Mouse (Mus musculus) forebrain, embryonic 16.5 days (tissue): ENCODE measurements at regions not wholly inside any gene's neighbourhood (a gene's known extent, or its start where the extent isn't known, plus 50 kb on each side); places are given as distances from the start of the nearest gene placed in this dataset.

Experiments
- ATAC-seq: fragments of 200-750 bp; cut with Nextera tagmentation; 2 replicates; pipeline ENCODE4 v1.8.0; 2017; ENCODE audit warnings: mild to moderate bottlenecking, moderate library complexity
- H3K27ac ChIP-seq: fragments of 300-500 bp; sonication (generic); 2 replicates; pipeline ENCODE4 v1.5.1; 2014; ENCODE audit warnings: low read length, control low read depth
- H3K27me3 ChIP-seq: fragments of 300-500 bp; sonication (generic); replicated peaks from 2 replicates; pipeline ENCODE4 v1.6.1; 2014; ENCODE audit warnings: low read length; ENCODE audit not compliant: control insufficient read depth, insufficient read depth
- H3K36me3 ChIP-seq: fragments of 300-500 bp; sonication (generic); 2 replicates; pipeline ENCODE4 v1.6.1; 2014; ENCODE audit not compliant: control insufficient read depth, insufficient read depth
- H3K4me1 ChIP-seq: fragments of 300-500 bp; sonication (generic); replicated peaks from 2 replicates; pipeline ENCODE4 v1.6.1; 2014; ENCODE audit warnings: low read length; ENCODE audit not compliant: control insufficient read depth, insufficient read depth
- H3K4me2 ChIP-seq: fragments of 300-500 bp; sonication (generic); 2 replicates; pipeline ENCODE4 v1.6.1; 2014; ENCODE audit warnings: mild to moderate bottlenecking, low read length, control low read depth
- H3K4me3 ChIP-seq: fragments of 300-500 bp; sonication (generic); replicated peaks from 2 replicates; pipeline ENCODE4 v1.5.1; 2014; ENCODE audit warnings: mild to moderate bottlenecking, low read length, control low read depth
- H3K9ac ChIP-seq: fragments of 300-500 bp; sonication (generic); replicated peaks from 2 replicates; pipeline ENCODE4 v1.6.1; 2014; ENCODE audit warnings: low read depth, low read length, control low read depth
- H3K9me3 ChIP-seq: fragments of 300-500 bp; sonication (generic); 2 replicates; pipeline ENCODE4 v1.6.1; 2016; ENCODE audit warnings: low read length; ENCODE audit not compliant: control insufficient read depth
- WGBS: fragments of 180-500 bp; shearing (Covaris S2); extraction: QIAGEN DNeasy Blood & Tissue Kit; methylation state at CpG from one replicate; pipeline ENCODE4 v1.1.7; 2014; 5-methylcytosine and 5-hydroxymethylcytosine counted together

- Histone ChIP-seq H3K4me2 (peak overlapping the region; percentile 38), H3K9me3 (no peaks in the 10 kb centered on the region), H3K4me1 (peaks cover 18% of the 10 kb centered on the region), H3K36me3 (no peaks in the 10 kb centered on the region), H3K27me3 (no peaks in the 10 kb centered on the region), H3K4me3 (no peak overlapping the region), H3K9ac (peak overlapping the region; percentile 36), H3K27ac (peak overlapping the region; percentile 69)
- ATAC-seq = peak; percentile 73
- WGBS = 12% methylated on average over 22 of the region's 23 CpGs
Measured at GRCm38 (mm10) chr3:153084226-153085095, 102.4 kb upstream of the St6galnac5 start.

DNA sequence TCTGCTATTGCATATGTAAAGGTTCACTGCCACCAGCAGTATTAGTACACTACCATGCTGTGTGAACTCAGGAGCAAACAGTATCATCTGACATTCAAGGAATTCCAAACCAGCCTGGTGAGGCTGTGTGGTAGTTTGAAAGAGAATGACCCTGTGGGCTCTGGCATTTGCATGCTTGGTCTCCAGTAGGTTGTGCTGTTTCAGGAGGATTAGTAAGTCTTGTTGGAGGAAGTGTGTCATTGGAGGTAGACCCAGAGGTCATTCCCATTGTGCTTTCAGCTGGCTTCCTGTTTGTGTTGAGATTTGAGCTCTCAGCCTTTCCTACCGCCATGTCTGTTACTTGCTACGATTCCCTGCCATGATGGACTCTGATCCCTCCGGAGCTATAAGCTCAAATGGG, 98.3 kb upstream of the St6galnac5 start:
- Histone ChIP-seq H3K4me1 (peaks cover 26% of the 10 kb centered on the region), H3K36me3 (no peaks in the 10 kb centered on the region), H3K9me3 (no peaks in the 10 kb centered on the region), H3K27me3 (no peaks in the 10 kb centered on the region), H3K4me2 (no peak overlapping the region), H3K4me3 (no peak overlapping the region), H3K9ac (no peak overlapping the region), H3K27ac (no peak overlapping the region)
- ATAC-seq = no peak
- WGBS = 96% methylated on average over 3 of the region's 3 CpGs

GRCm38 (mm10) chr3:153077846-153078703, 96.0 kb upstream of the St6galnac5 start:
- H3K9me3 ChIP-seq = no peaks in the 10 kb centered on the region
- WGBS = 37% methylated on average over 14 of the region's 14 CpGs
- H3K4me2 ChIP-seq = no peak overlapping the region
- peak; percentile 77 for ATAC-seq
- H3K36me3 ChIP-seq = no peaks in the 10 kb centered on the region
- no peak overlapping the region for H3K27ac ChIP-seq
- H3K27me3 ChIP-seq = no peaks in the 10 kb centered on the region
- H3K4me3 ChIP-seq = no peak overlapping the region
- no peak overlapping the region for H3K9ac ChIP-seq
- peaks cover 9% of the 10 kb centered on the region for H3K4me1 ChIP-seq

GRCm38 (mm10) chr3:153072200-153072919, 90.3 kb upstream of the St6galnac5 start:
- H3K4me1 ChIP-seq = peaks cover under 1% of the 10 kb centered on the region
- H3K9me3 ChIP-seq = no peaks in the 10 kb centered on the region
- ATAC-seq = peak; percentile 83
- no peaks in the 10 kb centered on the region for H3K27me3 ChIP-seq
- H3K36me3 ChIP-seq = no peaks in the 10 kb centered on the region
- H3K9ac ChIP-seq = no peak overlapping the region
- H3K4me3 ChIP-seq = no peak overlapping the region
- no peak overlapping the region; the same call in 1 of the 2 replicates for H3K27ac ChIP-seq
- WGBS = 8% methylated on average over 10 of the region's 10 CpGs
- H3K4me2 ChIP-seq = no peak overlapping the region

DNA sequence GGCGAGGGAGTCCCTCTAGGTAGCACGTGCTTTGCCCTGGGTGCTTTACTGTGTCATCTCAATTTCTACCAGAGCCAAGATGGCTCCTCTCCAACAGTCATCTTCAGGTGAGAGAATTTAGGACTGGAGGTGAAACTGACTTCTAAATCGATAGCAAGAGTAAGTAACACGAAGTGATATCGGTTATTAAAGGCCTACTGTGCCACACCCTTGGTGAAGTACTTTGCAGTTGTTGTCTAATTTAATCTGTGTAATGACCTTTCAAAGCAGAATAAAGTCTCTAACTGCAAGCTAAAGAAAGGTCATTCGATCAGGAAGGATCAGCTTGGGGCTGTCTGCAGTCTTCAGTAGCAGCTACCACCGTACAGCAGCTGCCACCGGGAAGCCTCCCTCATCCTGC, 89.5 kb upstream of the St6galnac5 start:
- Histone ChIP-seq H3K27me3 (no peaks in the 10 kb centered on the region), H3K36me3 (no peaks in the 10 kb centered on the region), H3K9ac (no peak overlapping the region), H3K4me2 (no peak overlapping the region), H3K9me3 (no peaks in the 10 kb centered on the region), H3K4me1 (no peaks in the 10 kb centered on the region; the same call in 1 of the 2 replicates), H3K4me3 (no peak overlapping the region), H3K27ac (0 out of 2 replicates have a peak overlapping the region, but pooled peaks have one; percentile 20)
- ATAC-seq = no peak
- WGBS = 83% methylated on average over 8 of the region's 8 CpGs

DNA sequence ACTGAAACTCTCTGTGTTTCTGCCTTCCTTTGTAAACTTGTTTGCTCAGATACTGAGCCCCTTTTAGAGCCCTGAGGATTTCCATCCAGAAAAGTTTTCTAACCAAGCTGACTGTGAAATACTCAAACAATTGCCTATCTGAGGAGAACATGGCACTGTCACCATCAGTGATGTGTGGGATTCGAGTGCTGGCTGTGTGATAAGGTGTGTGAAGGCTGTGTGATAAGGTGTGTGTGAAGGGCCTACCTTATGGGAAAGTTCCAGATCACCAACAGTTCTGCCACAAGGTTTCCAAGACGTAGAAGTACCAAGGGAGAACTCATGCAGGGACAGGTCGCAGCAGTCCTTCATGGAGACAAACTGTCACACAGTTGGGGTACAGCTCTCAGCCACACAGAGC, 89.1 kb upstream of the St6galnac5 start:
- no peak overlapping the region for H3K27ac ChIP-seq
- H3K4me2 ChIP-seq = no peak overlapping the region
- 88% methylated on average over 3 of the region's 3 CpGs for WGBS
- H3K4me1 ChIP-seq = no peaks in the 10 kb centered on the region; the same call in 1 of the 2 replicates
- no peak overlapping the region for H3K9ac ChIP-seq
- no peaks in the 10 kb centered on the region for H3K27me3 ChIP-seq
- H3K36me3 ChIP-seq = no peaks in the 10 kb centered on the region
- H3K4me3 ChIP-seq = no peak overlapping the region
- no peaks in the 10 kb centered on the region for H3K9me3 ChIP-seq
- no peak for ATAC-seq

- H3K9ac ChIP-seq = no peak overlapping the region
- no peak overlapping the region for H3K4me2 ChIP-seq
- no peak overlapping the region for H3K4me3 ChIP-seq
- H3K36me3 ChIP-seq = no peaks in the 10 kb centered on the region
- no peak overlapping the region for H3K27ac ChIP-seq
- H3K4me1 ChIP-seq = no peaks in the 10 kb centered on the region
- ATAC-seq = peak; percentile 69
- no peaks in the 10 kb centered on the region for H3K9me3 ChIP-seq
- 52% methylated on average over 3 of the region's 3 CpGs for WGBS
- H3K27me3 ChIP-seq = no peaks in the 10 kb centered on the region
Measured at GRCm38 (mm10) chr3:153065890-153066289, 83.8 kb upstream of the St6galnac5 start.

DNA sequence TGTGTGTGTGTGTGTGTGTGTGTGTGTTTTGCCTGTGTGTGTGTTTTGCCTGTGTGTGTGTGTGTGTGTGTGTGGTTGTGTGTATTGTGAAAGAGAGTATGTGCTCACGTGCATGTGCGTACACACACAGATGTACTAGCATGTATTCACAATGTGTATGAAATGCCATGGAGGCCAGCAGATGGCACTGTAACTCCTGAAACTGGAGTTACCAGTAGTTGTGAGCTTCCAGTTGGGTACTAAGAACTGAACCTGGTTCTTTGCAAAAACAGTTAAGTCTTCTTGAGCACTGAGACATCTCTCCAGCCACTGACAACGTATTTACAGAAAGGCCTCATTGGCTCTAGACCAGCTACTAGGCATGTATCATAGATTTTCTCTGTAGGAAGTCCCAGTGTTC, 71.1 kb upstream of the St6galnac5 start:
- ATAC-seq = no peak
- 94% methylated on average over 3 of the region's 3 CpGs for WGBS

DNA sequence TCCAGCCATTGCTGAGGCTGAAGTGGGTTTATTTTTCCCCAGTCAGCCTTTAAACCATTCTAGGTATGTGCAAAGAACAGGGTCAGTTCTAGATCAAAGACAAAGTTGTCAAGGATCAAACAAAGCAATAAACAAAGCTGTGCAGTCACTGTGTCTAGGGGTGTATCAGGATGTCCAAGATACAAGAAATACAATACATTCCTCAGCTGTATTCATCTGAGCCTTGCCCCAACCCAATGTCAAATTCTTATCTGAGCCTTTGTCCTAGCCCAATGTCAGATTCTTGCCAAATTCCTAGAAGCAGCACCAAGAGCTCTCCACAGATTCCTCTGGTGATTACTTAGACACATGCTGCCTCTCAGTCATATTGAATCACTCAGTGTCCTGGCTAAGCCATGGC, 69.5 kb upstream of the St6galnac5 start:
- Histone ChIP-seq H3K9me3 (peaks cover 7% of the 10 kb centered on the region; the same call in 1 of the 2 replicates), H3K9ac (no peak overlapping the region), H3K36me3 (no peaks in the 10 kb centered on the region; the same call in 1 of the 2 replicates), H3K4me1 (no peaks in the 10 kb centered on the region), H3K27me3 (no peaks in the 10 kb centered on the region), H3K27ac (no peak overlapping the region), H3K4me3 (no peak overlapping the region), H3K4me2 (no peak overlapping the region)
- no peak for ATAC-seq

More for the DNA sequence above, 71.1 kb upstream of the St6galnac5 start:
- H3K9me3 ChIP-seq = peaks cover 2% of the 10 kb centered on the region; the same call in 1 of the 2 replicates
- no peak overlapping the region for H3K9ac ChIP-seq
- no peaks in the 10 kb centered on the region for H3K27me3 ChIP-seq
- no peak overlapping the region for H3K27ac ChIP-seq
- H3K36me3 ChIP-seq = no peaks in the 10 kb centered on the region
- H3K4me1 ChIP-seq = no peaks in the 10 kb centered on the region
- no peak overlapping the region for H3K4me2 ChIP-seq
- no peak overlapping the region for H3K4me3 ChIP-seq
